Mouse (Mus musculus) embryonic facial prominence, embryonic 14.5 days (tissue): ENCODE measurements around the gene Cluh. TPM values are rescaled to one million over a fixed set of nuclear protein-coding genes. Genes with fewer than 3 reads are reported as not detected.
A peak's percentile ranks its signal among the peaks of the same experiment; 100 is the strongest.

Experiments
- ATAC-seq: fragments of 200-750 bp; cut with Nextera tagmentation; 2 replicates; pipeline ENCODE4 v1.8.0; 2017; ENCODE audit warnings: low read depth, moderate number of reproducible peaks, moderate TSS enrichment
- DNase-seq: peaks from one replicate; pipeline ENCODE4 v3.0.0-alpha.2; 2015; ENCODE audit warnings: low spot score
- H3K27ac ChIP-seq: fragments of 300-500 bp; sonication (generic); replicated peaks from 2 replicates; pipeline ENCODE4 v1.5.1; 2014; ENCODE audit warnings: low read depth, mild to moderate bottlenecking, low read length, moderate library complexity
- H3K27me3 ChIP-seq: fragments of 300-500 bp; sonication (generic); replicated peaks from 2 replicates; pipeline ENCODE4 v1.6.1; 2014; ENCODE audit warnings: low read length; ENCODE audit not compliant: control insufficient read depth, insufficient read depth
- H3K36me3 ChIP-seq: fragments of 300-500 bp; sonication (generic); 2 replicates; pipeline ENCODE4 v1.6.1; 2014; ENCODE audit warnings: low read length, mixed read lengths; ENCODE audit not compliant: control insufficient read depth, insufficient read depth
- H3K4me1 ChIP-seq: fragments of 300-500 bp; sonication (generic); 2 replicates; pipeline ENCODE4 v1.6.1; 2014; ENCODE audit warnings: antibody characterized with exemption, low read length; ENCODE audit not compliant: control insufficient read depth, insufficient read depth
- H3K4me2 ChIP-seq: fragments of 300-500 bp; sonication (generic); 2 replicates; pipeline ENCODE4 v1.6.1; 2014; ENCODE audit warnings: low read depth, mild to moderate bottlenecking, low read length, moderate library complexity, mixed read lengths
- H3K4me3 ChIP-seq: fragments of 300-500 bp; sonication (generic); 2 replicates; pipeline ENCODE4 v1.5.1; 2014; ENCODE audit warnings: low read depth, mild to moderate bottlenecking, low read length
- H3K9ac ChIP-seq: fragments of 300-500 bp; sonication (generic); 2 replicates; pipeline ENCODE4 v1.6.1; 2014; ENCODE audit warnings: low read depth, mild to moderate bottlenecking, low read length, moderate library complexity, mixed read lengths
- H3K9me3 ChIP-seq: fragments of 300-500 bp; sonication (generic); 2 replicates; pipeline ENCODE4 v1.6.1; 2016; ENCODE audit warnings: low read length; ENCODE audit not compliant: control insufficient read depth
- WGBS: fragments of 180-500 bp; shearing (Covaris S2); extraction: QIAGEN DNeasy Blood & Tissue Kit; methylation state at CpG from one replicate; pipeline ENCODE4 v1.1.7; 2014; 5-methylcytosine and 5-hydroxymethylcytosine counted together
- polyA plus RNA-seq: library from polyadenylated mRNA; unstranded; fragments of >200 nt; fragmentation: Nextera tagmentation; extraction: Ambion mirVana; gene quantifications from 2 replicates; pipeline ENCODE4 v1.2.1, GENCODE M21; 2014

Cluh gene
- polyA plus RNA-seq, 1 experiment from 2014 or later, result 24.4 TPM

GRCm38 (mm10) chr11:74666776-74667581 lies 17.7 kb downstream of the Cluh start:
- DNase-seq (no peak), ATAC-seq (no peak)
- 91% methylated on average over 13 of the region's 14 CpGs for WGBS
- Histone ChIP-seq H3K27me3 (no peaks in the 10 kb centered on the region), H3K4me2 (no peak overlapping the region), H3K9ac (no peak overlapping the region), H3K36me3 (peaks cover 82% of the 10 kb centered on the region), H3K27ac (no peak overlapping the region), H3K9me3 (no peaks in the 10 kb centered on the region), H3K4me3 (no peak overlapping the region), H3K4me1 (no peaks in the 10 kb centered on the region)

GRCm38 (mm10) chr11:74667582-74668010 lies 18.3 kb downstream of the Cluh start:
- Histone ChIP-seq H3K4me1 (no peaks in the 10 kb centered on the region), H3K9me3 (no peaks in the 10 kb centered on the region), H3K27me3 (no peaks in the 10 kb centered on the region), H3K9ac (no peak overlapping the region), H3K36me3 (peaks cover 76% of the 10 kb centered on the region), H3K4me2 (no peak overlapping the region), H3K27ac (no peak overlapping the region), H3K4me3 (no peak overlapping the region)
- 98% methylated on average over 13 of the region's 13 CpGs for WGBS
- DNase-seq (no peak), ATAC-seq (no peak)

GRCm38 (mm10) chr11:74668466-74668865 lies 19.2 kb downstream of the Cluh start:
- H3K36me3 ChIP-seq, result peaks cover 74% of the 10 kb centered on the region
- no peaks in the 10 kb centered on the region for H3K9me3 ChIP-seq
- H3K4me1 ChIP-seq, result no peaks in the 10 kb centered on the region
- ATAC-seq (no peak), DNase-seq (no peak)
- H3K9ac ChIP-seq, result no peak overlapping the region
- WGBS, result 91% methylated on average over 5 of the region's 5 CpGs
- H3K27ac ChIP-seq, result no peak overlapping the region
- no peak overlapping the region for H3K4me2 ChIP-seq
- H3K4me3 ChIP-seq, result no peak overlapping the region
- no peaks in the 10 kb centered on the region for H3K27me3 ChIP-seq

GRCm38 (mm10) chr11:74668971-74669370 lies 19.7 kb downstream of the Cluh start:
- WGBS, result 93% methylated on average over 2 of the region's 2 CpGs
- no peak for DNase-seq
- no peak for ATAC-seq
- Histone ChIP-seq H3K27me3 (no peaks in the 10 kb centered on the region), H3K27ac (no peak overlapping the region), H3K4me3 (no peak overlapping the region), H3K4me1 (no peaks in the 10 kb centered on the region), H3K36me3 (peaks cover 74% of the 10 kb centered on the region), H3K9me3 (no peaks in the 10 kb centered on the region), H3K4me2 (no peak overlapping the region), H3K9ac (no peak overlapping the region)

GRCm38 (mm10) chr11:74670151-74670550 lies 20.9 kb downstream of the Cluh start:
- H3K36me3 ChIP-seq, result peaks cover 74% of the 10 kb centered on the region
- no peaks in the 10 kb centered on the region for H3K27me3 ChIP-seq
- DNase-seq, result no peak
- H3K4me3 ChIP-seq, result no peak overlapping the region
- H3K4me1 ChIP-seq, result no peaks in the 10 kb centered on the region
- ATAC-seq, result no peak
- no peak overlapping the region for H3K4me2 ChIP-seq
- no peak overlapping the region for H3K27ac ChIP-seq
- H3K9ac ChIP-seq, result no peak overlapping the region
- H3K9me3 ChIP-seq, result no peaks in the 10 kb centered on the region

GRCm38 (mm10) chr11:74671013-74671412 lies 21.7 kb downstream of the Cluh start:
- Histone ChIP-seq H3K27me3 (no peaks in the 10 kb centered on the region), H3K4me2 (no peak overlapping the region), H3K4me3 (no peak overlapping the region), H3K9me3 (no peaks in the 10 kb centered on the region), H3K4me1 (no peaks in the 10 kb centered on the region), H3K36me3 (peaks cover 72% of the 10 kb centered on the region), H3K27ac (no peak overlapping the region), H3K9ac (no peak overlapping the region)
- 84% methylated on average over 1 of the region's 1 CpGs for WGBS
- ATAC-seq (no peak), DNase-seq (no peak)

- DNase-seq (no peak), ATAC-seq (no peak)
- Histone ChIP-seq H3K4me2 (no peak overlapping the region), H3K36me3 (peaks cover 68% of the 10 kb centered on the region), H3K27ac (no peak overlapping the region), H3K27me3 (no peaks in the 10 kb centered on the region), H3K9ac (no peak overlapping the region), H3K4me3 (no peak overlapping the region), H3K4me1 (no peaks in the 10 kb centered on the region), H3K9me3 (no peaks in the 10 kb centered on the region)
- WGBS, result 88% methylated on average over 5 of the region's 5 CpGs
Measured at GRCm38 (mm10) chr11:74671839-74672238, 22.5 kb downstream of the Cluh start.

- no peak overlapping the region for H3K4me2 ChIP-seq
- H3K9ac ChIP-seq, result no peak overlapping the region
- DNase-seq (peak; percentile 49), ATAC-seq (peak; percentile 8; the same call in 1 of the 2 replicates)
- peaks cover 68% of the 10 kb centered on the region for H3K36me3 ChIP-seq
- H3K4me1 ChIP-seq, result no peaks in the 10 kb centered on the region
- H3K9me3 ChIP-seq, result no peaks in the 10 kb centered on the region
- WGBS, result 77% methylated on average over 6 of the region's 6 CpGs
- no peaks in the 10 kb centered on the region for H3K27me3 ChIP-seq
- H3K4me3 ChIP-seq, result no peak overlapping the region
- H3K27ac ChIP-seq, result no peak overlapping the region
Measured at GRCm38 (mm10) chr11:74672901-74673513, 23.7 kb downstream of the Cluh start.

- Histone ChIP-seq H3K4me1 (no peaks in the 10 kb centered on the region), H3K27ac (no peak overlapping the region), H3K9ac (no peak overlapping the region), H3K4me3 (no peak overlapping the region), H3K36me3 (peaks cover 68% of the 10 kb centered on the region), H3K9me3 (no peaks in the 10 kb centered on the region), H3K4me2 (no peak overlapping the region), H3K27me3 (no peaks in the 10 kb centered on the region)
- no peak for DNase-seq
- 83% methylated on average over 1 of the region's 1 CpGs for WGBS
- no peak for ATAC-seq
Measured at GRCm38 (mm10) chr11:74673561-74673960, 24.3 kb downstream of the Cluh start.
